Mouse (Mus musculus) midbrain, embryonic 13.5 days (tissue): ENCODE measurements around the gene Nacad. TPM values are rescaled to one million over a fixed set of nuclear protein-coding genes. Genes with fewer than 3 reads are reported as not detected.

Experiments used
- ATAC-seq: fragments of 200-750 bp; cut with Nextera tagmentation; 2 replicates; pipeline ENCODE4 v1.8.0; 2017; ENCODE audit warnings: mild to moderate bottlenecking, moderate TSS enrichment, moderate library complexity
- H3K27ac ChIP-seq: fragments of 300-500 bp; sonication (generic); 2 replicates; pipeline ENCODE4 v1.5.1; 2015; ENCODE audit warnings: inconsistent platforms, mild to moderate bottlenecking, moderate library complexity
- H3K27me3 ChIP-seq: fragments of 300-500 bp; sonication (generic); 2 replicates; pipeline ENCODE4 v1.6.1; 2015; ENCODE audit warnings: mild to moderate bottlenecking, inconsistent platforms
- H3K36me3 ChIP-seq: fragments of 300-500 bp; sonication (generic); 2 replicates; pipeline ENCODE4 v1.6.1; 2015; ENCODE audit warnings: mild to moderate bottlenecking, inconsistent platforms
- H3K4me1 ChIP-seq: fragments of 300-500 bp; sonication (generic); replicated peaks from 2 replicates; pipeline ENCODE4 v1.6.1; 2015; ENCODE audit warnings: inconsistent platforms
- H3K4me2 ChIP-seq: fragments of 300-500 bp; sonication (generic); replicated peaks from 2 replicates; pipeline ENCODE4 v1.6.1; 2015; ENCODE audit warnings: moderate library complexity, mild to moderate bottlenecking, inconsistent platforms
- H3K4me3 ChIP-seq: fragments of 300-500 bp; sonication (generic); replicated peaks from 2 replicates; pipeline ENCODE4 v1.5.1; 2015; ENCODE audit warnings: mild to moderate bottlenecking, inconsistent platforms
- H3K9ac ChIP-seq: fragments of 300-500 bp; sonication (generic); replicated peaks from 2 replicates; pipeline ENCODE4 v1.6.1; 2015; ENCODE audit warnings: mild to moderate bottlenecking, inconsistent platforms
- H3K9me3 ChIP-seq: fragments of 300-500 bp; sonication (generic); 2 replicates; pipeline ENCODE4 v1.6.1; 2016; ENCODE audit warnings: mild to moderate bottlenecking, inconsistent platforms
- WGBS: fragments of 180-500 bp; shearing (Covaris S2); methylation state at CpG from one replicate; pipeline ENCODE4 v1.1.7; 2015; 5-methylcytosine and 5-hydroxymethylcytosine counted together
- polyA plus RNA-seq: library from polyadenylated mRNA; unstranded; fragments of >200 nt; fragmentation: Nextera tagmentation; extraction: Ambion mirVana; gene quantifications from 2 replicates; pipeline ENCODE4 v1.2.1, GENCODE M21; 2015

Nacad gene
- polyA plus RNA-seq, 1 experiment from 2014 or later = 101 TPM

DNA sequence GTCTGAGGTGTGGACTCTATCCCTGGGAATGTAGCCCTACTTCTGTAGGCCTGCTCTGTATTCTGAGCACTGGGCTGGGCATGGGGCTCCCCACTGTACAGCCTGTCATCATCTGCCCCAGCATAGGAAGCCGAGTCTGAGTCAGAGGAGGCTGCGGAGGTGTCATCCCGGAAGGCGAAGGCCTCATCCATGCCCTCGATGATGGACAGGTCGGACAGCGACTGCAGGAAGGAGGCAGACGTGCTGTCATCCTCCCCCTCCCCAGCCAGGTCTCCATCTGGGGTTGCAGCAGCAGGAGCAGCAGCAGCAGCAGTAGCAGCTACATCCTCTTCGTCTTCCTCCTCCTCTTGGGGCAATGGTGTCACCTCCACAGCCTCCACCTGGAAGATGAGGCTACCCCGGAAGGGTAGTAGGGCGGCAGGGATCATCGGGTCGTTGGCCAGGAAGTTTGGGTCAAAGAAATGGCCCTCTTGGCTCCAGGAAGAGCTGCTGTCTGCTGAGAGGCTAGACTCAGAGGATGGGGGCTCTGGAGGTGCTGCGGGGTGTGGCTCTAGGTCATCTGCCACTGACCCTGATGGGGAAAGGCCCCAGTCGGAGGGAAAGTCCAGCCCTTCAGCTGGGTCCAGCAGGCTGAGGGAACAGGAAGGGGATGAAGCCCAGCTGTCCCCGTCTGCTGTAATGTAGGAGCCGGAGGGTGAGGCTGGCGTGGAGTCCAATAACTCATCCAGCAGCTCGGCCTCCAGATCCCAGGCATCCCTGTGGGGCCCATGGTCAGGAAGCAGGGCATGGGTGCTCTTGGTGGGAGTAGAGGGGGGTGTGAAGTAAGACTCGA is 4.0 kb downstream of the Nacad start:
- H3K27me3 ChIP-seq = no peaks in the 10 kb centered on the region
- peak overlapping the region; percentile 92; the same call in 1 of the 2 replicates for H3K4me2 ChIP-seq
- no peak for ATAC-seq
- no peaks in the 10 kb centered on the region for H3K9me3 ChIP-seq
- H3K27ac ChIP-seq = no peak overlapping the region
- H3K4me3 ChIP-seq = no peak overlapping the region
- WGBS = 84% methylated on average over 20 of the region's 20 CpGs
- peaks cover 85% of the 10 kb centered on the region for H3K4me1 ChIP-seq
- H3K36me3 ChIP-seq = peaks cover 47% of the 10 kb centered on the region
- no peak overlapping the region for H3K9ac ChIP-seq

DNA sequence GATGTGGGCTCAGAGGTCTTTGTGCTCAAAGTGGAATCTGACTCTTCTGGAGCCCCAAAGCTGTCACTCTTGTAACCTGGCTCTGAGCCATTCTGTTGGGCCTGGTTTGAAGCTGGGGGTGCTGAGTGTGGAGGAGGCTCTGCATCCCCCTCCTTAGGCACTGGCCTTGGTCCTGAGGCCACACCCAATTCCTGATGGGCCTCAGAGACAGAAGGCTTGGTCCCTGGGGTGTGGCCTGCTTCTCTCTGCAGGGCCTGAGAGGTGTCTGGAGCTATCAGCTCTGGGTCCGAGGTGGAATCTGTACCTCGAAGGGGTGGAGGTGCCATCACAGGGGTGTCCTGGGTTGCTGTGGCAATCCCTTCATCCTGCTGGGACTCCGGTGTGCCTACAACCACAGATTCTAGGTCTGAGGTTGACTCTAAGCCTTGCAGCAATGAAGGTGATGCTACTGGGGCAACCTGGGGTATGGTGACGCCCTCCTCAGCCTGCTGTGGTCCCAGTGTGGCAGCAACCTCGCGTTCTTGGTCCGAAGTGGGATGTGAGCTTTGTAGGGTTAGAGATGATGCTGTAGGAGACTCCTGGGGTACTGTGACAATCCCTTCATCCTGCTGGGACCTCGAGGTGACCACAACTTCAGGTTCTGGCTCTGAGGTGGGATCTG is 5.4 kb downstream of the Nacad start:
- H3K4me2 ChIP-seq = no peak overlapping the region
- 0 out of 2 replicates have a peak overlapping the region, but pooled peaks have one; percentile 39 for H3K9ac ChIP-seq
- whole genome bisulfite sequencing = 88% methylated on average over 8 of the region's 8 CpGs
- no peaks in the 10 kb centered on the region for H3K27me3 ChIP-seq
- H3K27ac ChIP-seq = peak overlapping the region; percentile 88
- ATAC-seq = no peak
- peaks cover 77% of the 10 kb centered on the region for H3K4me1 ChIP-seq
- H3K9me3 ChIP-seq = no peaks in the 10 kb centered on the region
- no peak overlapping the region for H3K4me3 ChIP-seq
- peaks cover 62% of the 10 kb centered on the region for H3K36me3 ChIP-seq

DNA sequence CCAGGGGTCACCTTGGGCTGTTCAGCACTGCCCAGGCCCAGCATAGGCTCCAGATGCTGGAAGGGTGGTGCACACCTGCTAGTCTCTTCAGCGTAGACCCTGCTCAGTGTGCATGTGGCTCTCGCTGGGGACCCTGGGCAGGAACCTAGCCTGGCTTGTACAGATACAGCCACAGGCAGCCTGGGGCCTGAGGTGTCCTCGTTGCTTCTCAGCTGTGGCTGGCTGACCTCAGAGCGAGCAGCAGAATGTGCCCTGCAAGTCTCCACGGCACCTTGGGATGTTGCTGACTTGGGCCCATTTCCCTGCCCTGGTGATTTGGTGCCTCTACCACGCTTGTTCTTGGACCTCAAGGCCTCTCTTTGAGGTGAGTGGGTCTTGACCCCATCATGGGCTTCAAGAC is 6.0 kb downstream of the Nacad start:
- Histone ChIP-seq H3K27ac (peak overlapping the region; percentile 88), H3K4me1 (peaks cover 76% of the 10 kb centered on the region), H3K4me2 (peak overlapping the region; percentile 59), H3K36me3 (peaks cover 67% of the 10 kb centered on the region), H3K4me3 (peak overlapping the region; percentile 34; the same call in 1 of the 2 replicates), H3K9ac (peak overlapping the region; percentile 63), H3K9me3 (no peaks in the 10 kb centered on the region), H3K27me3 (no peaks in the 10 kb centered on the region)
- 0 out of 2 replicates have a peak, but pooled peaks have one; percentile 1 for ATAC-seq
- 87% methylated on average over 6 of the region's 6 CpGs for WGBS

- H3K27me3 ChIP-seq = no peaks in the 10 kb centered on the region
- peak overlapping the region; percentile 34 for H3K4me3 ChIP-seq
- 11% methylated on average over 27 of the region's 27 CpGs for WGBS
- ATAC-seq = peak; percentile 43
- peaks cover 74% of the 10 kb centered on the region for H3K36me3 ChIP-seq
- no peaks in the 10 kb centered on the region for H3K9me3 ChIP-seq
- peak overlapping the region; percentile 59 for H3K4me2 ChIP-seq
- peak overlapping the region; percentile 63 for H3K9ac ChIP-seq
- H3K4me1 ChIP-seq = peaks cover 69% of the 10 kb centered on the region
- H3K27ac ChIP-seq = peak overlapping the region; percentile 88
These were observed 6.7 kb downstream of the Nacad start for GRCm38 (mm10) chr11:6599011-6599681.

DNA sequence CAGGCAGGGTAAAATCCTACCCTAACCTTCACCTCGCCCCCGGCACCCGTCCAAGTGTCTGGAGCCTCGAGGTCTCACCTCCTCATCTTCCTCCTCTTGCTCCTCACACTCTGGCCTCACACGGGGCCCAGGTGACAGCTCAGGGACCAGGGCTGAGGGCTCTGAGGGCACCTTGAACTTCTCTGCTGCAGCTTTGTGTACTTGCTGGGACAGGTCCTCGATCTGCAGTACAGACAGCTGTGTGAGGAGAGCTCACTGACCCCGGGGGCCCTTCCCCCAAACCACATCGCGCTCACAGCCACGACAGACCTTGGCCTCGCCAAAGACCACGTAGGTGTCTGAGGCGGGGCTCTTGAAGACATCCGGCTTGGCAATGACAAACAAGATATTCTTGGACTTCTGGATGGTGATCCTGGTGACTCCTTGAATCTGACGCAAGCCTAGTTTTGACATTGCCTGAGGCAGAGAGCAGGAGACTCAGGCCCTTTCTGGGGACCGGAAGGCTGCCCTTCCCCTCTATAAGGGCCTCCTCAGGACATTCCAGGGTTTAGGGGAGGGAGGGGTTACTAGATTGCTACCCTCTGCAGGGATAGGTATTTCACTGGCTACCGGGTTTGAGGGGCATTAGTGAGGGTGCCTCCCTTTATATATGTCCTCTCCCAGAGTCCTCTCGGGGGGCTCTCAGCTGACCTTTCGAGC is 7.5 kb downstream of the Nacad start:
- Histone ChIP-seq H3K36me3 (peaks cover 82% of the 10 kb centered on the region), H3K9ac (peak overlapping the region; percentile 63), H3K4me3 (peak overlapping the region; percentile 34), H3K27ac (peak overlapping the region; percentile 88), H3K9me3 (no peaks in the 10 kb centered on the region), H3K4me2 (peak overlapping the region; percentile 59), H3K27me3 (no peaks in the 10 kb centered on the region), H3K4me1 (peaks cover 61% of the 10 kb centered on the region)
- WGBS = 60% methylated on average over 19 of the region's 19 CpGs
- ATAC-seq = peak; percentile 10

DNA sequence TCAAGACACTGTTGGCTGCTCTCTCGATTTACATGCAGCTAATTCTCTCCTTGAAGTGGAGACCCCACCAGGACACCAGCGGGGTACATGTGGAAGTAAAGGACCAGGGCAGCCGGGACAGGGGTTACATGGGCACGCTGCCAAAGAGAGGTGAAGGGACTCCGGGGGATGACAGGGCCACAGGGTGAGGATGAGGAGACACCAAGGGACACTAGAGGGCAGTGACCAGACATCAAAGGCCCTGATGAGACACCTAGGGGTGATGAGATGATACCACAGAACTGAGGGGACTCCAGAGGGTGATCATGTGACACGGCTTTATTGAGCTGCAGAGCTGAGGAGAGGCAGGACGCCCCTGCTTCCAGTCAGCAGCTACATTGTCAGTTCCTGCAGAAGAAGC is 8.3 kb downstream of the Nacad start:
- Histone ChIP-seq H3K9ac (peak overlapping the region; percentile 63; the same call in 1 of the 2 replicates), H3K27me3 (no peaks in the 10 kb centered on the region), H3K9me3 (no peaks in the 10 kb centered on the region), H3K4me3 (no peak overlapping the region), H3K4me2 (no peak overlapping the region), H3K4me1 (peaks cover 52% of the 10 kb centered on the region), H3K27ac (peak overlapping the region; percentile 88), H3K36me3 (peaks cover 87% of the 10 kb centered on the region)
- 71% methylated on average over 7 of the region's 7 CpGs for WGBS
- ATAC-seq = no peak

GRCm38 (mm10) chr11:6596616-6597015 is 9.2 kb downstream of the Nacad start:
- no peaks in the 10 kb centered on the region for H3K27me3 ChIP-seq
- H3K27ac ChIP-seq = peak overlapping the region; percentile 88; the same call in 1 of the 2 replicates
- H3K9me3 ChIP-seq = no peaks in the 10 kb centered on the region
- peaks cover 87% of the 10 kb centered on the region for H3K36me3 ChIP-seq
- peaks cover 43% of the 10 kb centered on the region for H3K4me1 ChIP-seq
- no peak for ATAC-seq
- no peak overlapping the region for H3K4me3 ChIP-seq
- H3K4me2 ChIP-seq = no peak overlapping the region
- WGBS = 79% methylated on average over 3 of the region's 3 CpGs
- H3K9ac ChIP-seq = no peak overlapping the region

DNA sequence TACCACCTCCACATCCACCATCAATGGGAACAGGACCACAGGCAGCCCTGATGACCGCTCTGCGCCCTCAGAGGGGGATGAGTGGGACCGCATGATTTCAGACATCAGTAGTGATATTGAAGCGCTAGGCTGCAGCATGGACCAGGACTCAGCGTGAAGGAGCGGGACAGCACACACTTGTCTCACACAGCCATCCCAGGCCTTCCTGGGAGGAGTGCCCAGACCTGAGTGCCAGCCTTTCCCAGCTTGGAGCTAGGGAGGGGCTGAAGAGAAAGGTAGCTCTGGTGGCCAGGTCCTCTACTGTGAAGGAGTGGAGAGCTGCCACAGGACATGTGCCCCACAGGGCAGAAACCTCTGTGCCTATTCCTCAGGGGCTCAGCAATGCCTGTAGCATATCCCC is 9.6 kb downstream of the Nacad start:
- ATAC-seq = no peak
- WGBS = 95% methylated on average over 6 of the region's 6 CpGs
- no peaks in the 10 kb centered on the region for H3K9me3 ChIP-seq
- no peak overlapping the region for H3K4me2 ChIP-seq
- H3K27me3 ChIP-seq = no peaks in the 10 kb centered on the region
- peaks cover 39% of the 10 kb centered on the region for H3K4me1 ChIP-seq
- peaks cover 87% of the 10 kb centered on the region for H3K36me3 ChIP-seq
- H3K27ac ChIP-seq = peak overlapping the region; percentile 42; the same call in 1 of the 2 replicates
- H3K9ac ChIP-seq = no peak overlapping the region
- H3K4me3 ChIP-seq = no peak overlapping the region

- H3K4me1 ChIP-seq = peaks cover 31% of the 10 kb centered on the region
- WGBS = 95% methylated on average over 5 of the region's 5 CpGs
- H3K27me3 ChIP-seq = no peaks in the 10 kb centered on the region
- ATAC-seq = no peak
- peaks cover 87% of the 10 kb centered on the region for H3K36me3 ChIP-seq
- H3K4me2 ChIP-seq = no peak overlapping the region
- 0 out of 2 replicates have a peak overlapping the region, but pooled peaks have one; percentile 42 for H3K27ac ChIP-seq
- H3K9ac ChIP-seq = no peak overlapping the region
- H3K4me3 ChIP-seq = no peak overlapping the region
- H3K9me3 ChIP-seq = no peaks in the 10 kb centered on the region
These were observed 10.5 kb downstream of the Nacad start for GRCm38 (mm10) chr11:6595339-6595738.

DNA sequence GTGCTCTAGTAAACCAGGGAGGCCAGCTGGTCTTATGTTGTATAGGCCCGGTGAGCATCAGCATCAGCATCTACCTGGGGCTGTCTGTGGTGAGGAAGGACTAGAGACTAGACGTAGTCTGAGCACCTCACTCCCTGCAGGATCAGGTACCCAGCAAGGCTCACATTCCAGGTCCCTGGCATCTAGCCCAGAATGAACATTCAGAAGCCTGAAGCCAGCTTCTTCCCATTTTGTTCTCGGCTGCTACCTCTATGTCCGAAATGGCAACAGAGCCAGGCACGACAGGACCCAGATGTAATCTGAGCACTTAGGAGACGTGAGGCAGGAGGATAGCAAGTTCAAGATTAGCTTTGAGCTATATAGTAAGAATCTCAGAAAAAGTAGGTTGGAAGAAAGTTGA is 11.0 kb downstream of the Nacad start:
- Histone ChIP-seq H3K27ac (no peak overlapping the region), H3K9ac (no peak overlapping the region), H3K36me3 (peaks cover 87% of the 10 kb centered on the region), H3K4me3 (no peak overlapping the region), H3K4me1 (peaks cover 26% of the 10 kb centered on the region), H3K4me2 (no peak overlapping the region), H3K9me3 (no peaks in the 10 kb centered on the region), H3K27me3 (no peaks in the 10 kb centered on the region)
- ATAC-seq = no peak
- 89% methylated on average over 6 of the region's 6 CpGs for WGBS

- no peak for ATAC-seq
- Histone ChIP-seq H3K9me3 (no peaks in the 10 kb centered on the region), H3K36me3 (peaks cover 97% of the 10 kb centered on the region), H3K4me3 (no peak overlapping the region), H3K4me1 (peaks cover 11% of the 10 kb centered on the region), H3K4me2 (no peak overlapping the region), H3K27ac (no peak overlapping the region), H3K27me3 (no peaks in the 10 kb centered on the region), H3K9ac (no peak overlapping the region)
- WGBS = 69% methylated on average over 11 of the region's 11 CpGs
These were observed 12.4 kb downstream of the Nacad start for GRCm38 (mm10) chr11:6593406-6593805.
